Mouse (Mus musculus) frontal cortex, postnatal 14 days (tissue): ENCODE data around the gene Ggct.

Experiments used
- DNase-seq, 2 experiments: peaks; one replicate each; pipeline ENCODE4 v3.0.0; 2022; ENCODE audit warnings: low spot score in 2 of 2

The Ggct gene

DNA sequence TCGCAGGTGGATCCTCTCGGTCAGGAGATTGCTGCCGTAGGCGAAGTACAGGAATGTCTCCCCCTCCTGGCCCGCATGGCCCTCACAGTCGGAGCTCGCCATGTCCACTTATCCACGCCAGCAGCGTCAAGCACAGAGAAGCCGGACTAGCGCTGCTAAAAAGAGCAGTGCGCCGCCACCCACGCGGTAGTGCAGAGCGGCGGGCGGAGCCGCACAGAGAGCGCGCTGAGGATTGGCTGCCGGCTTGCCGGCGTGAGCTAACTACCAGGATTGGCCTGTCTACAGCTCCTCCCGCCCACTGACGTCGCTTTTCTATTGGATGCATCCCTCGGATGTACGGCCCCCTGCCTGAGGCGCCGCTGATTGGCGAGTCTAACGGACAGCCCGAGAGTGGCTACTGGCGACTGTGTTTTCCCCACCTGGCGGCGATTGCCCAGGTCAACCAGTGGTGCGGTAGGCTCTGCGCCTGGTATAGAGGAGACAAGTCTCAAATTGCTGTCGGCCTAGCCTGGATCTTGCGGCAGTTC is at the start of gene Ggct:
TSS of gene Ggct (minus strand) at position 217 of the 527 bp plus-strand sequence.
- DNase-seq = peak; percentile 94

DNA sequence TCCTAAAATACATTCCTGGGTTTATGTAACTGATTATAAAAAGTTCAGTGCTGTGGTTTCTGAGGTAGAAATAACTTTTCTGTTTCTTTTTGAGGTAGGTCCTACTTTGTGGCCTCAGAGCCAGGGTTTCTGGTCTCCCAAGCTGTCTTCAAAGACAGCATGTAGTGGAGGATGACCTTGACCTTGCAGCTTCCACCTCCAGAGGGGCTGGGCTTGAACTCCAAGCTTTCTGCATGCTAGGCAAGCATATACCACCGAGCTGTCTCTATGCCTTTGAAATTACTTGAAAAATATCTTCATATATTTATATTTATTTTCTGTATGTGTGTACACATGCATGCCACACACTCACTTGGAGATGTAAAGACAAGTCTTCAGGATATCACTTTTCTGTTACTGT is 47.3 kb upstream of the Ggct start:
- DNase-seq = no peak

DNA sequence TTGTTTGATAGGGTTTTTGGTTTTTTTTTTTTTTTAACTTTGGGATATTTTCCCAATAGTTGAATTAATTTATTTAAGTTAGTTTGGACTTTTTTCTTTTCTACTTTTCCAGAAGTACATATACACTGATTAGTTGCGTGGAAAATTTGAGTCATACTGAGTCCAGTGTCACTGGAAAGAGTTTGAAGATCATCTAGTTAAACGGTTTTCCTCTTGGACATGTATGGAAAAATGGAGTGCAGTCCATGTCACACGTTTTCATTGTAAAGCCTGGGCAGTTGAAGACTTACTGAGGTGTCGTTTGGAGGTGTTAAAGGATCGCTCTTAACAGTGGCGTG is 46.7 kb upstream of the Ggct start:
- DNase-seq = no peak

DNA sequence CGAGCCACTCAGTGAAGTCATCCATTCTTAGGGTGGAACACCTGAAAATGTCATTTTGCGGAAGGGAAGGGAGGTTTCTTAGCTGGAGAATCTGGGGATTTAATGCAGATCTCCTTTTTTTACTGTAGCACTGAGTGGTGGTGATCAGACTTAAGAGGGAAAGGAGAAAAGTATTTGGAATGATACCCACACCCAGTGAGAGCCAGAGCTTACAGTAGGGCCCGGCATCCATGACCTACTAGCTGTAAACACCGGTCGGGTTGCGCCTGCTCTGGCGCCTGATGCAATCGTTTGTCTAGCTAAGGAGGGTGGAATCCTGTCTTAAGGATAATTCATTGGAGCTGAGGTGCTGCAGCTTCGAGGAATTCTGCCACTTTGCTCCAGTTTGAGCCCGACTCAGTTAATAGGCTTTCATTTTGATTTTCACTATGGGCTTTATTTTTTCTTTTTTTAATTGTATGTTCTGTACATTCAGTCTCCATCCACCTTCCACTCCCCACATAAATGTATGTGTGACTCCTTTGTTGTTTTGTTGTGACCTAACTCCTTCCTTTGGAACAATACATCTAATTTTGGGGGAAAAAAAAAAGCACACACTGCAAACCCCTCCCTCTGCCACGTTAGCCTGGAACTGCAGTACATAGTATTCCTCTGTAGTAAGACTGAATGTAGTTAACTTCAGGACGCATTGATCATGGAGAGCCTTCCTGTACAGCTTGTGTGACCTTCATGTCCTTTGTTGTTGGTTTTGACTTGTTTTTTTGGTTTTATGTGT is 46.1 kb upstream of the Ggct start:
- no peak for DNase-seq

DNA sequence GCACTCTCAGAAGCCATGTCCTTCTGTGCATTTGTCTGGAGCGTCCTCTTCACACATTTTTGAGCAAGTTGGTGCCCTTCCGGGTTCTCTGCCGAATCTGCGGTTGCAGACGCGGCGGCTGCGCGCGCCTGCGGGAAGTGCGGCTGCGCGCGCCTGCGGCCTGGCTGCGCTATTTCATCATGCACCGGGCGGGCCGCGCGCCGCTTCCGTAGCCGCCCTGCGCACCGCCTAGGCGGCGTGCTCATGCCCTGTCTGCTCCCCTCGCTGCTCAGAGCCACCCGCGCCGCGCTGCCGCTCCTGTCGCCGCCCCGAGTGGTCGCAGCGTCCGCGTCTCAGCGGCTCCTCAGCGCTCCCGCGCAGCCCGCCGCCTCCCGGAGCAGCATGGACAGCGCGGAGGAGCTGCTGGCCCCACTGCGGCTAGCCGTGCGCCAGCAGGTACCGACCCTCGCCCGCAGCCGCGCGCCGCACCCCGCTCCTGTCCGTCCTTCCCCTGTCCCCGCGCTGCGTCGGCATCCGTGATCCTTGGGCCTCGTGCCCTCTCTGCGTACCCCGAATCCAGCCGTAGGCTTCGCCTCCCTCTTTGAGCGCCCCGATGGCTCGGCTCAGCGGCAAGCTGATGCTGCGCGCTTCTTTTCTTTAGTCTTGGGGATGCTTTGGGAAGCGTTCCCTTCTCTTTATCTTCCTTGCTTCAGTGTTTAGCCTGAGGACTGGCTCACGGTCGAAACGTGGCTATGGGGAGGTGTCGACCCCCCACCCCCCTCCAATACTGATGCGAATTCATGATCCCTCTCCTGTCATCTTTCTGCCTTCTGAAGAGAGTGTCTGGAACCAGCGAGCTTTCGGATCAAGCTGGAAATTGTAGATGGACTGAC is 45.3 kb upstream of the Ggct start, which contains the start of gene Gars:
TSS of gene Gars (plus strand) at position 209 of the 872 bp plus-strand sequence.
- peak; percentile 72 to 81 for DNase-seq

DNA sequence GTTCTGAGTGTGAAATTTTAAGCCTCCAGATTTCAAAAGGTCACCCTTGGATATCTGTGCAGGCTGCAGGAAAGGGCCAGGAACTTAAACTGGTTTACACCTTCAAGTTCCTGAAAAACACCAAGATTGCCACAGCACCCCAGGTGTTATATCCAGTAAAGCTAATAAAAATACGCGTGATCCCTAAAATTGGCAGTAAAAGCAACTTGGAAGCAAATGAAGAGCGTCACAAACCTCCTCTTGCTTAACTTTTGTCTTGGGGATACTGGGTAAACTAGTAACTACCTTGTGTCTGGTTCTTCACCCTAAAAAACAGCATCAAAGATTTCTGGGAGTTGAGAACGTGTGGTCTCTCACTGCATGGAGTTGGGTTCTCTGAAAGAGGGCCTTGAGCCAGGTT is 44.0 kb upstream of the Ggct start:
- DNase-seq = no peak

DNA sequence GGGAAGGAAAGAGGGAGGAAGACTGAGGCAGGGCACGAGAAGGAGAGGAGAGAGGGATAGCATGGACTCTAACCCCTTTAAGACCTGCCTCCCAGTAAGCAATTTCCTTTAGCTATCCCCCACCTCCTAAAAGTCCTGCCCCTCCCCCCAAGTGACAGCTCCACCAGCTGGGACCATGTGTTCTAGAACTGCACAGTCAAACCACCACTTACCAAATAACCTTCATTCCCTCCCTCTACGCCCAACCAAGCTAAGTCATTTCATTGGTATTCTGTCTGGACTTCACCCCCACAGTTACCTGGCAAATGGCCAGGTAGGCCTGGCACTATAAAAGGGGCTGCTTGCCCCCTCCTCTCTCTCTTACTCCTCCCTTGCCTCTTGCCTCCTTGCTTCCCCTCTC is 34.9 kb upstream of the Ggct start:
- DNase-seq = no peak

DNA sequence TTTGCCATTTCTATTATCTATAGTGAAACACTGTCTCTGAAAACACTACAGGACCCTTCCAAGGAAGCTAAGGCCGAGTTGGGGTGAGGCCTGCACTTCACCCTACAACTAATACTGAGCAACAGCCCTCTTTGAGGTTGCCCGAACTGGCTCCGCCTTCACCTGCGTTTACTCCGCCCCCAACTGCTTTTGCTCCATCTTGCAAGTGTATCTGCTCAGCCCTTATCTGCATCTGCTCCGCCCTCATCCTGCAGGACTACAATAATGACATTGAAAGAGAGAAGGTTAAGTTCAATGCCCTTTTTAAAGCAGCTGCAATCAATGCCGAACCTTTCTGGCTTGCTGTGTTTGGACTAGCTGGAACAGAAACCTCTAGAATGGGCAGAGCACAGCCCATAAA is 29.1 kb upstream of the Ggct start:
- DNase-seq = no peak

DNA sequence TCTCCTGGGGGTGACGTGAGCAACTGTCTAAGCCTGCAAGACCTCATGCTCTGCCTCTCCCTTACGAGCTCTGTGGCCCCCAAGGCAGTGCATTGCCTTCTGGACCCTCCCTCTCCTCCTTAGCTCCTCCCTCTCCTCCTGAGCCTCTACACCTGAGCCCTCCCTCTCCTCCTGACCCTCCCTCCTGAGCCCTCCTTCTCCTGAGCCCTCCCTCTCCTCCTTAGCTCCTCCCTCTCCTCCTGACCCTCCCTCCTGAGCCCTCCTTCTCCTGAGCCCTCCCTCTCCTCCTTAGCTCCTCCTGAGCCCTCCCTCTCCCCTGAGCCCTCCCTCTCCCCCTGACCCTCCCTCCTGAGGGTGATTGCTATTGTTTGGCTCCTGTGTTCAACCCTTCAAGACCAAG is 25.7 kb upstream of the Ggct start:
- DNase-seq = no peak

DNA sequence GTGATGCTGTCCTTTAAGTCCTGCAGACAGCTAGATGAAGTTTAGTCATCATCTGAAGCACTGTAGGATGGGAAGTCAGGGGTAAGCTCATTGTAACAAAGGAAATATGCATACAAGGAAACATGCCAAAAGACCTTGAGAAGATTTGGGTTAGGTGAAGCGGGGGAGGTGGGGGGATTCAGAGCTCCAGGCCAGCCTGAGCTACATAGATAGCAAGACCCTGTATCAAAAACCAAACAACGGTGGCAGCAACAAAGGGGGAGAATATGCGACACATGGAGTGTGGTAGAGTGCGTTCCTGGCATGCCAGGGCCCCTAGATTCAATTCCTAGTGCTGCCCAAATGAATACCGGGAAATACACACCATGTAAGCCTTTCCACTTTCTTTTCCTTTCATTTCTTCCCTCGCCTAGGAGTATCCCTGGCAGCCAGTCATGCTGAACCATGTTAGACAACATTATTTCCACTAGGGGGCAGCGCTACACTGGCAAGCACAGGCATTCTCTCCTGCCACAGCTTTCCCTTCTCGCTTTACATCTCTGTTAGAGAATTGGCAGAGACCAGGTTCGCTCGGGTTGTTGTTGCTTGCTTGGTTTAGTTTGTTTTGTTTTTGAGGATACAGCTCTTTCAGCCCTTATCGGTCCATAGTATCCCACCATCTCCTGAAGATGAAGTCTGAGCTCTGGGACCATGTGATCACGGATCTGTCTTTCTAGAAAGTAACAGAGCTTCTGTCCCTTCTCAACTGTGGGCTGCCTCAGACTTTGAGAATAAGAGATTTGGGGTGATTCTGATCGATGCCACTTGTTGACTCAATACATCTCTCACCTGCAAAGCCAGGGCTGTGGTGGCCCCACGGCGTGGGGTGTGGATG is 24.2 kb upstream of the Ggct start:
- peak; percentile 24 to 40 for DNase-seq

DNA sequence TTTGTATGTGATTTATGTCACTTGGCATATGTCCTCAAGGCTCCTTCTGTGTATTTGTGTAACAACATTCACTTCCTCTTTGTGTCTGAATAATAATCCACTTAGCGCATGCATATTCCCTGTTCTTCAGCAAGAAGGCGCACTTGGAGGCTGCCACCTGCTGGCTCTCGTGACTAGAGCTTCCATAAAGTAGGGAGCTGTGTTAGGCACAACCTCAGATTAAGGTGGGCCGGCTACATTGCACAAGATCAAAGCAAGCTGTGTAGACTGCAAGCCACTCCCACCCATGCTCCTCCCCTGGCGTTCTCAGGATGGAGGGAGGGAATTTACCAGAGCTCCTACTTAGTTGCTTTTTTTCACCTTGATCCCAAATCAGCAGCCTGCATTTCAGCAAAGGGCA is 23.5 kb upstream of the Ggct start:
- peak in 1 of 2 experiments; percentile 31 for DNase-seq

DNA sequence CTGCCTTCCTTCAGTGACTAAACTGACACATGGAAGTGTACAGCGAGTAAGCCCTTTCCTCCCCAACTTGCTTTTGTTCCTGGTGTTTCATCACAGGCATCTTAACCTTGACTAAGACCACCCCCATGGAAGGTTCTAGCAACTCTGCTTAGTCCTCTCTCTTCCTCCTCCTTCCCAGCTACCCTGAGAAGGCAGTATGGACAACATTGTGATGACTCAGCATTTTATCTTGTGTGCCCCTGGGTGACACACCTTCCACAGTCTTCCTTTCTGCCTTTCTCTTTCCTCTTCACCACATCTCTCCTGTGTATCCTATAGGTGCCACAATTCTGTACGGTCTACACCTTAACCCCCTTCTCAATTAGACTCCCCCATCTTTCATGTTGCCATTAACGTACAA is 21.4 kb upstream of the Ggct start:
- DNase-seq = no peak

DNA sequence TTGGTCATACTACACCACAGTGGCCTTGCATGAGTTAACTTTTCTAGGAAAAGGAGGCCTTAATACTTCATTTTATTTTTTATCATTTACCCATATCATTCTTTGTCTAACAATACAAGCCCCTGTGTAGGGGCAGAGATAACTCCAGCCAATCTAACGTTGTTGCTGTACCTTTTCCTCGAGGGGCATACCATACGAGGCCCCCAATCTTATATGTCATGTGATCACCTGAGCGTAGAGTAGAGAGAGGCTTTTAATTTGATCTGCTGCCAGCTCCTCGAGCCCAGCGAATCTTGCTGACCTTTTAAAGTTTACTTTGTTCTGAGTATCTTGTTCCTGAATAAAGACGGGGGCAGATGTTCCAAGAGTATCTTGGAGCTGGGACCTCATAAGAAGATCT is 19.8 kb upstream of the Ggct start:
- no peak for DNase-seq

DNA sequence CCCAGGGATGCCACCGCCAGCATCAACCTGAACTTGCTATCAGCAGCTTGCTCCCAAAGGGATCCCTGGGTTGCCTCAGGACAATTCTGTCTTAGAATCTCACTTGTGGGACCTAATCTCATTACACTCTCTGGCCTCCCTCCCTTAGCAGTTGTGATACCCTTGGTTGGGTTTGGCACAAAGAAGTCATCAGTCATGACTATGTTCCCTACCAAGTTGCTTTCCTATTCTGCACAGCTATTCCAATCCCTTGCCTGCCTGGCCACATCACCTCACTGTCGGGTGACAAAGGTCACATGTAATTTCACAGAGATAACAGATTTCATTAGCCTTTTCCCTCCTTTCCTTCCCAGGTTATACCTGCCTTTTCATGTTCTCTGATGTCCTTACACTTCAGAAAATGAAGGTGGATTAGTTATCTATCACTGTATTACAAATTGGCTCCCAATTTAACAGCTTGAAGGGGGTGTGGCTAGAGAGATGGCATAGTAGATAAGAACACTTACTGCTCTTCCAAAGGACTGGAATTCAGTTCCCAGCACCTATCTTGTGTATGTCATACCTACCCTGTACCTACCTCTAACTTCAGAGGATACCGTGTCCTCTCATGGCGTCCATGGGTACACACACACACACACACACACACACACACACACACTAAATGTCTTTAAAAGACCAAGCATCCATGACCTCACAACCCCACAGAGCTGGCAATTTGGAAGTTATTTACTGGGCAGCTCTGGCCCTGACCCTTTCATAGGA is 17.8 kb upstream of the Ggct start:
- no peak for DNase-seq

DNA sequence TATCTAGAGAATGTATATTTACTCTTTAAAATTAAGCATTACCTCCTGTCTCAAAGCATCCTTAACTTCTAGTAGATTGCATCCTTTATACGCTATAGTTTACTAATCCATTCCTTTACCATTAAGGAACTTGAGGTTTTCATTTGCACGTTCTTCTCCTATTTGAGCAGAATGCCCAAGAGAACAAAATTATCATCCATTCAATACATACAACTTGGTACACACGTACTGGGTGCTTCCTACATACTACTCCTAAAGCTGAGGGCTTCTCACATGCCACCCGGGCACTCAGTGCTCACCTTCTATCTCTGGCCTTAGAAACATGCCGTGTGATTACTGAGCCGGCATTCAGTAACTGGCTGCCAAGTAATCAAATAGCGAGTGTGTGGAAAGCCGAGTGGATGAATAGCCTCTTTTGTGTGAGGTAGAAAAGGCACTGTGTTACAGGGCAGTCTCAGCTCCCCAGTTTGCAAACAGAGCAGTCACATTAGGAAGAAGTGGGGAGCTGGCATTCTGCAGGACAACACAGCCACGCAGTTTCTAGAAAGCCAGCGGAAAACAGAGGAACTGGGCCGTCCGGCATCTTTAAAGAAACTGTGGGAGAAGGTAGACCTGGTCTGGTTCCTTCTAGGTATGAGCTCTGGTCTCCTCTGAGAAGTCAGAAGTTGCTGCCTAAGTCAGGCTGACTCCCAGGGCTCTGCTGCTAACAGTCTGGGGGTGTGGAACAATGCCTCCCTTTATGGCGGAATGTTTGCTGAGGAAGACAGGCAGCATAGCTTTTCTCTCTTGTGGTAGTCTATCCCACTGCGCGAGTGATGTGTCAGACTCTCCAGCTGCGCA is 16.9 kb upstream of the Ggct start:
- no peak for DNase-seq

DNA sequence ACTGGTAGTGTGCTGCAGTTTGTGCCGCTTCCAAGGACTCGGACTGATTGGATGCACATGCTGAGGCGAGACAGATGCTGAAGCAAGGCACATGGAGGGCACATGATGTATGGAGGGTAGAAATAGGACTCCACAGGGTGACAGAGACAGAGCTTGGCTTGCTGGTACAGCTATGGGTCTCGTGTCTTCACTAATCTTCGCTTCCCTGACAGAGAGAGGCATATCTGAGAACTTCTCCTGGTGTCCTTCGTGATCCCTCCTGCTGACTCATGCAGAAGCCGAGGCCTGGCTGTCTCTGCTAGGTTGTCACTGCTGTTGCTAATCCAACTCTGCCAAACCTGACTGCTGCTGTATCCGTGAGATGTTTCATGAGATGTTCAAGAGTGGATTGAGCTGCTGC is 15.7 kb upstream of the Ggct start:
- DNase-seq = no peak

DNA sequence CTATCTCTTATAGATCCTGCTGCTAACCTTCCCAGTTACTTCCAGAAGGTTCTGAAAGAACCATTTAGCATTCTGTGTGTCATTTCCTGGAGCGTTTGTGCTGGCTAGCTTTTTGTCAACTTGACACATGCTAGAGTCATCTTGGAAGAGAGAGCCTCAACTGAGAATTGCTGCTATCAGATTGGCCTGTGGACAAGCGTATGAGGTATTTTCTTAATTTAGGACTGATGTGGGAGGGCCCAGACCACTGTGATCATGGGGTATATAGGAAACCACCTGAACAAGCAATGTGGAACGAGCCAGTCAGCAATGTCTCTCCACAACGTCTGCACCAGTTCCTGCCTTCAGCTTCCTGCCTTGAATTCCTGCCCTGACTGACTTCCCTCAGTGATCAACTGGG is 10.8 kb upstream of the Ggct start:
- DNase-seq = no peak

DNA sequence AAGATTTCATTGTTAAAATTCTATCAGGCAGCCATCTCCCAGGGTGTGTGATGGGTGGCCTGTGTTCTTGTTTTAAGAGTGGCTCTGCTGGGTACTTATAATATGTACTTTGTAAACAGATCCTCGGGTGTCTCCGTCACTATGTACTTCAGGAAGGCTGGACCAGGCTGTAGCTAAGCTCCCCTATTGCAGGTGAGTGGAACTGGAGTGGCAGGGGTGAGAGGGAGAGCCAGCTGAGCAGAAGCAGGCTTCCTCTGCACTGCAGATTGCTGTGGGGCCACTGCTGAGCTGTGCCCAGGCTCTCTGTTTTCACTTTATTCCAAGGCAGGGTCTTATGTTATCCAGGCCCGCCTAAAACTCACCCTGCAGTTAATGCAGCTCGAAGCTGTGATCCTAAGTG is 9.7 kb upstream of the Ggct start:
- no peak for DNase-seq

DNA sequence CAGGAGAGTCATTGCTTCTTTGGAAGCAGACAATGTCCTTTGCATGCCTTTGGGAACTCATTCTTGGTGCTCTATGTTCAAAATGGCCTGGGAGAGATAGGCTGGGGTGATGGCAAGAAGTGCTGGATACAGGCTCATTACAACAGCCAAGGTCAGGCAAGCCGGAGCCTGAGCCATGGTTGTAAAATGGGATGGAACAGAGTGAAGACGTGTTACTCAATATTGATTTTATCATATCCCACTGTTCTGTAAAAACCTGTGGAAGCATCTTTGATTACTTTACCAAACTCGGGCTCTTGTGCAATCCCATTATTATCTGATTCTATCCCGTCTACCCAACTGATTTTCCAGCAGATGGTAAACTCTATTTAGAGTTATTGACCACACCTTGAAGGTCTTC is 8.6 kb upstream of the Ggct start:
- DNase-seq = no peak

DNA sequence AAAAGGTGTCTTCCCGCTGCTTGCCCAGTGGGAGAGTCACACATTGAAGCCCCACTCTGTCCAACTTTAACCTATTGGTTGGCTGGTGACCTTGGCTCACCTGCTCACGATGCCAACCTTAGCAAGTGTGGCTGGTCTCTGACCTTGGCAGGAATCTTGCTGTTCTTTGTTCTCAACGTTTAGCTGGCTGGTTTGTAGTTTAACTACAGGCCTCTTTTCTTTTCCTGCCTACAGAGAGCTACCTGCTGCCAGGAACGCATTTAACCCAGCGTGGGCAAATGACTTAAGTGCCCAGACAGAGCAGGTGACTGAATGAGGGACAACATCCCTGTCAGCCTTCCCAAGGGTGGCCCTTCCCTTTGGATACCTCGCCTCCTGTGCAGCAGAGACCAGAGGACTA is 5.0 kb upstream of the Ggct start:
- DNase-seq = no peak
